Mouse (Mus musculus) layer of hippocampus, adult 9-11 months (tissue): Measurements from ENCODE around the gene Nkiras2.
"Not testable (repeated sequence)": the region's sequence is repeated elsewhere in the genome, so short reads cannot be mapped to it uniquely, and the experiment has no call there.

ENCODE experiments used
- DNase-seq: peaks from one replicate; pipeline ENCODE4 v3.0.0; 2022

Nkiras2 gene

DNA sequence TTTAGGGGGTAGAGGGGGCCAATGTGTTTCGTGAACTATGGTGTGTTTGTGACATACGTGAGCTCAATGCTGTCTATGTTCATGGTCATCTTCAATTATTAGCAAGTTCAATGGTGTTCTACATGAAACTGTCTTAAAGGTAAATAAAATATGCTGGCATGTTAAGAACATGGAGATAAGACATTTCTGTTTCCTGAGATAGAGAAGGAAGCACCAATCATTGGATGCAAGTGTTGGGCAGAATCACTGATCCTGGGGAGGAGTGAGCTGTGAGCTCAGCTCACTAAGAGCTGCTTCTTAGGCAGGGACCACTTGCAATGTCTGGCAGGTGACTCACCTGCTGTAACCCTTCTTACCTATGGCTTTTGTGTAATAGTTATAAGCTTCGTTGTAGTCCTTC, 17.7 kb upstream of the Nkiras2 start:
- no peak for DNase-seq

DNA sequence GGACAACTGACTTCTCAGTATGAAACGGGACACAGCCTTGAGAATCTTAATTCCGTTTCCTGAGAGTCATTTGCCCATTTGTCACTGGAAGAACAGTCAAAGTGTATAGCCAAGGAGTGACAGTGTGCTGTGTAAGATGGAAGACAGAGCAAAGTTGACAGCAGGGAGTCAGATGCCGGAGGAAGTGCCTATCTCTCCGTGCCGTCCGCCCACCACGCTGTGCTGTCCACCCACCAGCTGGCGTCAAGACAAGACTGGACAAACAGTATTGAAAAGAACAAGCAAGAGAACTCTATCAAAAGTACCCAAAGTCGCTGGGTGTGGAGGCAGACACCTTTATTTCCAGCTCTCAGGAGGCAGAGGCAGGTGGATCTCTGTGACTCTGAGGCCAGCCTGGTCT, 15.9 kb upstream of the Nkiras2 start:
- DNase-seq: no peak

GRCm38 (mm10) chr11:100603813-100604212, 15.2 kb upstream of the Nkiras2 start:
- no peak for DNase-seq

DNA sequence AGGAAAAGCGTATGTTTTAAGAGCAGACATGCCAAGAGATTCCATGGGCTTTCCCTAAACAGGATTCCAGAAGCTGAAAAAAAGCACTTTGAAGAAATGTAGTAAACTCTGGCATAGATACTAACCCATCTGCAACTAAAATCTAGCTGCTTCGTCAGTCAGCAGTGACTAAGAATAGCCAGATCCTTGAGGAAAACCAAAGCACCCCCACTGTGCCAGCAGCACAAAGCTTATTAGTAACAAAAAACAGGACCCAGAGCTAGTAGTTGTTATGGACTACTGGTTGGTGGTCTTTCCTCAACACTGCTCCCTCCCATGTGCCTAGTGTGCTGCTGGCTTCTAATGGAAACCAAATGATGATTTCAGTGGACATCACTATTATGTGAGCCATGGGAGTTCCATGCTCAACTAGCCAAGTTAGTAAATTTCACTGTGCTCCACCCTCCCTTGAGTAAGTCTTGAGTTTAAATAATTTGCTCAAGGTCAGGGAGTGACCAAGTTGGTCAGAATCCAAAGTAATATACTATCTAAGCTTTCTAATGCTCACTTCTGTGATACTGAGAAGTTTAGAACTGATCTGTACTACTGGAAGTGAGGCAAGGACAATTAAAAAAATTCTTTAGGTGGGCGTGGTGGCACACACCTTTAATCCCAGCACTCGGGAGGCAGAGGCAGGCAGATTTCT, 14.6 kb upstream of the Nkiras2 start:
- no peak for DNase-seq

DNA sequence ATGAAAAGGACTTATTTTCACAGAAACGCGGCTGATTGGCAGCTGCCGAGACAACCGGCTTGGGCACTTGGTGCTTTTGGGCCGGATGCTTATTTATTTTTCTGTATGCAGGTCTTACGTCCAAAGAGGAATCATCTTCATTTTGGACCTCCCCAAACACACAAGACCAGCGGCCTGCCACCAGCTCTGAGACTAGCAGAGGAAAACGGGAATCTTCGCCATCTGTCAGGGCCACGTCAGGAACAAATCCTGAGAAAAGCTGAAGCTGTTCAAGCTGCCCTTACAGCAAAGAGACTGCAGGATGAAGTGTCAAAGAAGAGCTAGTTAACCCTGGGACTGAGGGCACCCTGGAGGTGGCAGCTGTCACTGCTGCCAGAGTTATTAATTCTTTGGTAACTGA, 13.6 kb upstream of the Nkiras2 start:
- no peak for DNase-seq

GRCm38 (mm10) chr11:100607121-100607520, 11.9 kb upstream of the Nkiras2 start:
- DNase-seq: no peak

- DNase-seq: no peak
Observed at GRCm38 (mm10) chr11:100608796-100609195, 10.2 kb upstream of the Nkiras2 start.

- no peak for DNase-seq
Observed at GRCm38 (mm10) chr11:100609355-100609996, 9.6 kb upstream of the Nkiras2 start.

DNA sequence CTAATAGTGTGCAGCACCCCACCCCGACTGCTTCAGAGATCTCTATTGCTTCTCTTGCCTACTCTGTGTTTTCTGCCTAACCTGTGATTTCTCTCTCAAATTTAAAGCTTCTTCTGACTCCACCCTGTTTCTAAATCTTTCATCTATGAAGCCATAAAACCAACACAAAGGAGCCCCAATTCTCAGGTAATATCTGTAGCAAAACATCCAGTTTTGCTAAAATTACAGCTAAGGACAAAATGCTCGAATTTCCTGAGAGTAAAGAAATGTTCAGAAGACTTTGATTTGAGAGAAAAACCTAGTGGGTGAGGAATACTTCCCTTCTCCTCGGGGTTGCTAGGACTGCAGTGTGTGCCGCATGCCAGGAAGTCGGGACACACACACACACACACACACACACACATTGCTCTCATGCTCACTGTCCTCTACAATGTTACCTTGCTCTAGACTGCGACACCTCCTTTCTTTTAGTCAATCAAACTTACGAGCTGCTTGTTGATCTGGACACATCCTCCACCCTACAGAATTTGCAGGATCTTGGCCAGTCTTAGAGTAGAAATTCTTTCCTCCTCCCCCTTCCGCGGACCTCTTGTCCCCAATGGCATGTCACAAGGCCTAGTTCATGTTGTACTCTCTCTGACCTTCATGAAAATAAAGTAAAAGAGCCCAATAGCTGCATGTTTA, 8.9 kb upstream of the Nkiras2 start:
- no peak for DNase-seq

GRCm38 (mm10) chr11:100611627-100612026, 7.4 kb upstream of the Nkiras2 start:
- DNase-seq: no peak

DNA sequence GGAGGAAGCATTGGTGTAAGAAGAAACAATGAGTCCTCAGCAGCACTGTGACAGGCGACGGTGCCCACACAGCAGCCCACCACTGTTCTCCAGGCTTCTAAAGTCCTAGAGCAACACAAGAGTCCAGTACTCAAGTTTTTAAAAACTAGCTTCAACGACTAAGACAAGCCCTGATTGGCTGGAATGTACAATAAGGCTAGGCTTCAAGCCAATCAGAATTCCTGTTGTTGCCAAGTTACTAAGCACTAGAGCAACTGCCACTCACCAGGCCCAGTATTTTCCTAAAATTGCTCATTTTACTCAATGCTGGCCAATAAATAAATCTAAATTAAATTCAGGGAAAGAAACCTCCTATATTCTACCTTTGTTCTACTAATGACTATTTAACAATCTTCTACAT, 5.8 kb upstream of the Nkiras2 start:
- no peak for DNase-seq

DNA sequence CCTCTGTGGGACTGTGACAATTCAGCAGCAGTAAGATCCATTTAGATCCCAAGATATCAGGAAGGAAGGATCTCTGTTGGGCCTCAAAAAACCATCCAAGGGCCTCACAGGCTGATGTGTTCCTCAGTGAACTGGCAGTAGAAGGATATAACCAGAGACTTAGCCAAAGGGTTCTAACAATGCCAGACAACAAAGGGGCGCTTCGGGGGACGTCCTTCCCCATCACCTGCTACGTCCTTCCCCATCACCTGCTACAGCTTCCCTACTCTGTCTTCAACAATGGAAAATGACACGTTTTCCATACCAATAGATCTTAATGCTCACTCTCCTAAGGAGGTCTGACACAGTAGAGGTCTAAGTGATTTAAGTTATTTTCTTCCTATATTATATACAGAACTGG, 2.7 kb upstream of the Nkiras2 start:
- no peak for DNase-seq

- DNase-seq: not testable (repeated sequence)
Observed at GRCm38 (mm10) chr11:100616836-100617235, 2.2 kb upstream of the Nkiras2 start.

- DNase-seq: no peak
Observed at GRCm38 (mm10) chr11:100617480-100617879, 1.6 kb upstream of the Nkiras2 start.

GRCm38 (mm10) chr11:100619485-100619975, 486 bp downstream of the Nkiras2 start:
- peak; percentile 97 for DNase-seq

GRCm38 (mm10) chr11:100619982-100620381, 938 bp downstream of the Nkiras2 start, which contains the start of gene Dnajc7:
Gene Dnajc7, minus strand, starts transcription at chr11:100620168.
- no peak for DNase-seq

DNA sequence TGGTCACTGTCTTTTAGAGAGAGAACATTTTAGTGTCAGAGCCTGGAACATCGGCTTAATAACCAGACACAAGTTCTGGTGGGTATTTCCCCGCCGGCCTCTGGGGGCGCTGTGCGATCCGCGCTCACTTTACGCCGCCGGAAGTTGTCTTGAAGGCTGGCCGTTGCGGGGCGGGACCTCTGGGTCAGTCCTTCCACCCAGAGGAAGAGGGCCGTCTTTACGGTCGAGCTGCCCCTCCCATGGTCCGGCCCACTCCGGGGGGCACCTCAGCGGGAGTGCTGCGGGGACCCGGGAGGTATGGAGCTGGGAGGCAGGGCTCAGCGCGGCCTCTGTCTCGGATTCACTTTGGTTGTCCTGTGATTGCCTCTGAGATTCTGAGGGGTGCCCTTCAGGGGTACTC, 3.7 kb downstream of the Nkiras2 start:
- DNase-seq: peak; percentile 96

- DNase-seq: no peak
Observed at GRCm38 (mm10) chr11:100623867-100624266, 4.8 kb downstream of the Nkiras2 start.

DNA sequence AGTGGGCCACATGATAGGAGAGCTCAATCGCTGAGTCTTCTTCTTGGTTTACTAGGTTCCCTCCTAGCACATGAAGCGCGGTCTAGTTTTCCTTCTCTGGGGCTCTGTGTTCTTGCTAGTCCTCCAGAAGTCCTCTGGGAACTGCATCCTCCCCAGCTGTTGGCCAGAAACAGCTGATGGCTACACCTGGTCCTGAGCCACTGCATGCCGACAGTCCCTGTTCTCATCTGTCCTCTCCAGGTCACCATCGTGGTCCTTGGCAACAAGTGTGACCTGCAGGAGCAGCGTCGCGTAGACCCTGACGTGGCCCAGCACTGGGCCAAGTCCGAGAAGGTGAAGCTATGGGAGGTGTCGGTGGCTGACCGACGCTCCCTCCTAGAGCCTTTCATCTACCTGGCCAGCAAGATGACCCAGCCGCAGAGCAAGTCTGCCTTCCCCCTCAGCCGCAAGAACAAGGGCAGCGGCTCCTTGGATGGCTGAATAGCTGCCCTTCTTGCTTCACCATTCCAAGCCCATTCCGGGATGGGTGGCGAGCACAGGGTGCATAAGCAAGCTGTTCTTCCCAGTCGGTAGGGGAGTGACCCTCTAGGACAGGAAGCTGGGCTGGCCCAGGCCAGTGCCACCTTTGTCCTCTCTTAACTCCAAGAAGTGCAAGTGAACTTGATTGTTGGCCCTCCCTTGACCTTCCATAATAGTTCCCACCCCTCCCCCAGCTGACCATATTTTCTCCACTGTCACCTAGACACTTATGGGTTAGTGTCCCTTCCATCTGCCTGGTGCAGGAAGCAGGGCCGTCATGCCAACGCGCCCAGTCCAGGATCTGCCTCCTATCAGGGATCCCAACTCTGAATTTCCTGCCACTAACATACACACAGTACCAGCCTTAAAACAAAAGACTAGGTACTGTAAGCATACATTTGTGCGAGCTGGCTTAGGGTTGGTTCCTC, 7.0 kb downstream of the Nkiras2 start:
- no peak for DNase-seq

DNA sequence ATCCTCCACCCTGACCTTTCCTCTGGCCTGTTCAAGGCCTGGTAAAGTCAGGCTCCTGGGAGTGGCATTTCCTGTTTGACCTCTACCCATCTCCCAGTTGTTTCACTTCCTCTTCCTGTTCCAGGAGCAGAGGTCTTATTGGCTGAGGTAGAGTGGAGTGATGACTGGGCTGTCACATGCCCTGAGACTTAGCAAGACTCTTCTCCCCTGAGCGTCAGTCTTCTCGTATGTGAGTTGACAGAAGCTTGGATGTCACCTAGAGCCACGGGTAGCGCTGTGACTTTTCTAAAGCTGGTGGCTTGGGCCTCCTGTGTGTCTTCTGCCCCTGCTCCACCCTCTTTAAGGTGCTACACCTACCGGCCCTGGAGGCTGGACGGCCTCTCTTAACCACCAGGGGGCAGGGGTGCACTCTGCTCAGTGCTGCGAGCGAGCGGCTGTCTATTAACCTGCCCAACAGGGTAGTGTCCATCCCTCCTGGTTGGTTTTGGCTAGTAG, 7.7 kb downstream of the Nkiras2 start:
- DNase-seq: peak; percentile 67

- no peak for DNase-seq
Observed at GRCm38 (mm10) chr11:100628056-100628455, 9.0 kb downstream of the Nkiras2 start.

DNA sequence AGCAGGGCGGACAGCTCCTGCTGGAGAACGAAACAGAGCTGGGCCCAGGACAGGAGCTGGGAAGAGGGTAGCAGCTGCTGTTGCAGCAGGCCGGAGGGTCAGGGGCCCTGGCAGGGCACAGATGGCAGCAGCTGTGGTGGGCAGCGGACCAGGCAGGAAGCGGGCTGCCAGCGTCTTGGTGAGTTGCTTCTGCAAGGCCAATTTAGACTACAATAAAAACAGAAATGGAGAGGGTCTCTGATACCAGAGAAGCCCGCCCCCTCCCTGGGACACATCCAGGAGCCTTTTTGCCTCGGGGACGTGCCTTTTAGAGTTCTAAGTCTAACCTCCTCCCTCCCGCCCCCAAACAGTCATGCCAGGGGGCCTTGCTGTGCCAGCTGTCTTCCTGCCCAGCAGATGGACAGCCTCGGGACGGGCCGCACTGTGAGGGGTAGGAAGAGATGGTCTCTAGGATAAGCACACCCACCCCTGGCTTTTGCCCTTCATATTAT, 9.9 kb downstream of the Nkiras2 start:
- no peak for DNase-seq
